Mouse (Mus musculus): ENCODE results near the gene Zgpat. TPM values are rescaled to one million over a fixed set of nuclear protein-coding genes. Genes with fewer than 3 reads are reported as not detected.

Gene Zgpat
- polyA plus RNA-seq (2014; fragmentation: Illumina TruSeq; extraction: RNeasy Lipid Tissue Mini Kit (QIAGEN cat#74804); ENCODE audit: low read depth, low replicate concordance): 1.6 TPM

GRCm38 (mm10) chr2:181364860-181365596 is at the start of gene Zgpat, which contains the start of gene Arfrp1:
Gene Zgpat, plus strand, starts transcription at chr2:181364928.
Gene Arfrp1, minus strand, starts transcription at chr2:181365404.

GRCm38 (mm10) chr2:181319248-181320102 is 45.3 kb upstream of the Zgpat start, which contains the start of gene Rtel1:
Gene Rtel1, plus strand, starts transcription at chr2:181319739.

GRCm38 (mm10) chr2:181379778-181380177 is 15.1 kb downstream of the Zgpat start, which contains the start of gene Lime1:
Gene Lime1, plus strand, starts transcription at chr2:181380078.

Other genes starting within 250 kb of the Zgpat start
- gene Kcnq2, start 229.6 kb upstream of the Zgpat start, polyA plus RNA-seq (2014; fragmentation: Illumina TruSeq; extraction: RNeasy Lipid Tissue Mini Kit (QIAGEN cat#74804); ENCODE audit: low read depth, low replicate concordance): not detected
- not detected for gene Eef1a2, start 207.9 kb upstream of the Zgpat start, polyA plus RNA-seq (2014; fragmentation: Illumina TruSeq; extraction: RNeasy Lipid Tissue Mini Kit (QIAGEN cat#74804); ENCODE audit: low read depth, low replicate concordance)
- gene Ppdpf, start 177.7 kb upstream of the Zgpat start, polyA plus RNA-seq (2014; fragmentation: Illumina TruSeq; extraction: RNeasy Lipid Tissue Mini Kit (QIAGEN cat#74804); ENCODE audit: low read depth, low replicate concordance): 20.3 TPM
- gene Ptk6, start 162.1 kb upstream of the Zgpat start, polyA plus RNA-seq (2014; fragmentation: Illumina TruSeq; extraction: RNeasy Lipid Tissue Mini Kit (QIAGEN cat#74804); ENCODE audit: low read depth, low replicate concordance): 1.6 TPM
- gene Srms, start 151.7 kb upstream of the Zgpat start, polyA plus RNA-seq (2014; fragmentation: Illumina TruSeq; extraction: RNeasy Lipid Tissue Mini Kit (QIAGEN cat#74804); ENCODE audit: low read depth, low replicate concordance): not detected
- not detected for gene Fndc11, start 144.9 kb upstream of the Zgpat start, polyA plus RNA-seq (2014; fragmentation: Illumina TruSeq; extraction: RNeasy Lipid Tissue Mini Kit (QIAGEN cat#74804); ENCODE audit: low read depth, low replicate concordance)
- gene Helz2, start 122.9 kb upstream of the Zgpat start, polyA plus RNA-seq (2014; fragmentation: Illumina TruSeq; extraction: RNeasy Lipid Tissue Mini Kit (QIAGEN cat#74804); ENCODE audit: low read depth, low replicate concordance): 8.3 TPM
- 5.7 TPM for gene Gmeb2, start 76.9 kb upstream of the Zgpat start, polyA plus RNA-seq (2014; fragmentation: Illumina TruSeq; extraction: RNeasy Lipid Tissue Mini Kit (QIAGEN cat#74804); ENCODE audit: low read depth, low replicate concordance)
- gene Stmn3, start 50.4 kb upstream of the Zgpat start, polyA plus RNA-seq (2014; fragmentation: Illumina TruSeq; extraction: RNeasy Lipid Tissue Mini Kit (QIAGEN cat#74804); ENCODE audit: low read depth, low replicate concordance): not detected
- gene Rtel1, start 45.2 kb upstream of the Zgpat start, polyA plus RNA-seq (2014; fragmentation: Illumina TruSeq; extraction: RNeasy Lipid Tissue Mini Kit (QIAGEN cat#74804); ENCODE audit: low read depth, low replicate concordance): 4.1 TPM
- gene Arfrp1, start 476 bp downstream of the Zgpat start, polyA plus RNA-seq (2014; fragmentation: Illumina TruSeq; extraction: RNeasy Lipid Tissue Mini Kit (QIAGEN cat#74804); ENCODE audit: low read depth, low replicate concordance): 22.1 TPM
- 0.50 TPM for gene Lime1, start 15.2 kb downstream of the Zgpat start, polyA plus RNA-seq (2014; fragmentation: Illumina TruSeq; extraction: RNeasy Lipid Tissue Mini Kit (QIAGEN cat#74804); ENCODE audit: low read depth, low replicate concordance)
- 2.7 TPM for gene Zbtb46, start 94.5 kb downstream of the Zgpat start, polyA plus RNA-seq (2014; fragmentation: Illumina TruSeq; extraction: RNeasy Lipid Tissue Mini Kit (QIAGEN cat#74804); ENCODE audit: low read depth, low replicate concordance)
- not detected for gene Abhd16b, start 128.3 kb downstream of the Zgpat start, polyA plus RNA-seq (2014; fragmentation: Illumina TruSeq; extraction: RNeasy Lipid Tissue Mini Kit (QIAGEN cat#74804); ENCODE audit: low read depth, low replicate concordance)
- gene Tpd52l2, start 132.2 kb downstream of the Zgpat start, polyA plus RNA-seq (2014; fragmentation: Illumina TruSeq; extraction: RNeasy Lipid Tissue Mini Kit (QIAGEN cat#74804); ENCODE audit: low read depth, low replicate concordance): 17.1 TPM
- gene Dnajc5, start 155.6 kb downstream of the Zgpat start, polyA plus RNA-seq (2014; fragmentation: Illumina TruSeq; extraction: RNeasy Lipid Tissue Mini Kit (QIAGEN cat#74804); ENCODE audit: low read depth, low replicate concordance): 19.5 TPM
- gene Uckl1, start 220.0 kb downstream of the Zgpat start, polyA plus RNA-seq (2014; fragmentation: Illumina TruSeq; extraction: RNeasy Lipid Tissue Mini Kit (QIAGEN cat#74804); ENCODE audit: low read depth, low replicate concordance): 17.9 TPM
- gene Prpf6, start 226.9 kb downstream of the Zgpat start, polyA plus RNA-seq (2014; fragmentation: Illumina TruSeq; extraction: RNeasy Lipid Tissue Mini Kit (QIAGEN cat#74804); ENCODE audit: low read depth, low replicate concordance): 14.8 TPM
- 4.4 TPM for gene Zfp512b, start 227.9 kb downstream of the Zgpat start, polyA plus RNA-seq (2014; fragmentation: Illumina TruSeq; extraction: RNeasy Lipid Tissue Mini Kit (QIAGEN cat#74804); ENCODE audit: low read depth, low replicate concordance)
- 0.77 TPM for gene Samd10, start 234.3 kb downstream of the Zgpat start, polyA plus RNA-seq (2014; fragmentation: Illumina TruSeq; extraction: RNeasy Lipid Tissue Mini Kit (QIAGEN cat#74804); ENCODE audit: low read depth, low replicate concordance)

Data from liver, adult 10 weeks (tissue).